Mouse (Mus musculus): ENCODE results near the gene Rgs3. TPM values are rescaled to one million over a fixed set of nuclear protein-coding genes. Genes with fewer than 3 reads are reported as not detected.

Gene Rgs3
- 10 to 100 TPM; 24.4 to 26.5 TPM for total RNA-seq (2021)
- long read RNA-seq, experiment 1, full-length matches to known transcripts: 10 of 29 reads
- long read RNA-seq, experiment 1, partial matches to known transcripts: 6 of 29 reads
- long read RNA-seq, experiment 1, other reads (novel, unspliced or antisense): 13 of 29 reads
- long read RNA-seq, experiment 2, full-length matches to known transcripts: 7 of 19 reads
- long read RNA-seq, experiment 2, partial matches to known transcripts: 4 of 19 reads
- long read RNA-seq, experiment 2, other reads (novel, unspliced or antisense): 8 of 19 reads

DNA sequence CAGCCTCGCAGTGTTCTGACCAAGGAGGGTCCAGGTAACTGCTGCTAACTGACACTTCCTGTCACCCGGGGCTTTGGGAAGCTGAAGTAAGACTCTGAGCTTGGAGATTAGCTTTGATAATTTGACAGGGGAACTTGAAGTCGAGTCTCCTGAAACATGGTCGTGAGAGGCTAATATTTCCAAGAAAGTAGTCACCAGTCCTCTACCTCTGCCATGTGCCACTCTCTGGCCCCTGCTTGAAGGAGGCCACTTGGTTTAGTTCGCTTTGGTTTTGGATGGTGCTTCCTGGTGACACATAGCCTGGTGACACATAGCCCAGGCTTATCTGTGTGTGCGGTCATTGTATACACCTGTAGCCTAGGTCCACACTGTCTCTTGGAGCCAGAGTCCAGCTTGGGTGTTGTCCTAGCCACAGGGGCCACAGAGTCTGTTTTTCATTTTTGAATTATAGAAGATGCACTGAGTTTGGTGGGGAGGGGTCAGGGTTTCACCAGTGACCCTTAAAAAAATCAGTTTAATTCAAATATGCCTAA lies at the start of gene Rgs3:
Gene Rgs3, plus strand, starts transcription at position 51 of the 533 bp plus-strand sequence.
- no peak for DNase-seq (ENCODE audit: low spot score in 2 of 2)

GRCm38 (mm10) chr4:62509946-62510345 lies 49.7 kb upstream of the Rgs3 start:
- DNase-seq (ENCODE audit: low spot score in 2 of 2): no peak

DNA sequence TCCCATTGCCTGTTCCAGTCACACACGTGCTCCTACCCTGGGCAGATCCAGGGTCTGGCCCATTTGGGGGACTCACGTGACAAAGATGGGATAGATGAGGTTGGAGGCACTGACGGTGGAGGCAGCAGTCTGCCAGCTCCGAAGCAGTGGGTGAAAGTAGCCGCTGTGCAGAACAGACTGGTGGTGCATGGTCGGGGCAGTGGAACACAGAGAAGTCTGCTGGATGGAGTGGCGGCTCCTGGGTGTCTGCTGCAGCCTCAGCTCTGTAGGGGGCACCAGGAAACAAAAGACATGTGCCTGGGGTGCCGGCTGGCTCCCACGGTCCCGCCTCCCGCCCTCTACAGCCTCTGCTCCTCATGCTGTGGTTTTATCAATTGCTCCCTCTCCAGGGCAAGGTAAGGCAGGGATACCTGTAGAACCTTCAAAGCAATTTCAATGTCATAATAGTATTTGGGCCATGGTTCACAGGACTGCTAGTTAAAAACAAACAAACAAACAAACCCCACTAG lies 45.6 kb upstream of the Rgs3 start:
- no peak for DNase-seq (ENCODE audit: low spot score in 2 of 2)

GRCm38 (mm10) chr4:62514995-62515394 lies 44.7 kb upstream of the Rgs3 start:
- no peak for DNase-seq (ENCODE audit: low spot score in 2 of 2)

- DNase-seq (ENCODE audit: low spot score in 2 of 2): no peak
These were observed 44.2 kb upstream of the Rgs3 start for GRCm38 (mm10) chr4:62515490-62515889.

DNA sequence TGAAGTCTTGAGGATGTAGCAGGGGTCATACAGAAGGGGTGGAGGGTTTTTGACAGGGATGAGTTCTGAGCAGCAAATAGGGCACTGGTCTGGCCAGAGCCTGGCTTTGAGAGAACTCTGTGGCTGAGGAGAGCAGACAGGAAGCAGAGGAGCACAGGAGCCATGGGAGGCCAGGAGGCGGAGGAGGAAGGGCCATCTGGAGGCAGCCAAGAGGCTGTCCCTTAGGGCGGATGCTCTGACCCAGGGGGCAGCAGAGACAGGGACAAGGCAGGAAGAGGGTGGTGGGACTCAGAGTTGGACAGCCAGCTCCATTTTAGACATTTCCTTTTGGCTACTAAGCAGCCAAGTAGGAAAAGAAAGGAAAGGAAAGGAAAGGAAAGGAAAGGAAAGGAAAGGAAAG lies 43.6 kb upstream of the Rgs3 start:
- DNase-seq (ENCODE audit: low spot score in 2 of 2): no peak

DNA sequence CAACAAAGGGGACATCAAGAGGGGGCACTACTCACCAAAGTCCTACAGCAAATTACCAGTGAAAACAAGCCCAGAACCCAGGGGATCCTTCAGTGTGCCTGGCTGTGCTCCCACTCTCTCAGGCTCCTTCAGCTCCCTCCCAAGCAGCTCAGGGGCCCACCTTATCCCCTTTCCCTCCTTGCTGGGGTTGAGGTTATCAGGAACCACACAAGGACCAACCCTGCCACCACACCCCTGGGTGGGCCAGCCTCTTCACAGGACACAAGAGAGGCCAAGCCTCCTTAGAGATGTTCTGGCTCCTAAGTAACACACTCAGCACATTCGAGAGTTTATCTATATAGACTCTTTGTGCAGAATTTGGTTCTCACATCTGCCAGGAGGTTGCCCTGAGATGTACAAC lies 43.1 kb upstream of the Rgs3 start:
- no peak for DNase-seq (ENCODE audit: low spot score in 2 of 2)

DNA sequence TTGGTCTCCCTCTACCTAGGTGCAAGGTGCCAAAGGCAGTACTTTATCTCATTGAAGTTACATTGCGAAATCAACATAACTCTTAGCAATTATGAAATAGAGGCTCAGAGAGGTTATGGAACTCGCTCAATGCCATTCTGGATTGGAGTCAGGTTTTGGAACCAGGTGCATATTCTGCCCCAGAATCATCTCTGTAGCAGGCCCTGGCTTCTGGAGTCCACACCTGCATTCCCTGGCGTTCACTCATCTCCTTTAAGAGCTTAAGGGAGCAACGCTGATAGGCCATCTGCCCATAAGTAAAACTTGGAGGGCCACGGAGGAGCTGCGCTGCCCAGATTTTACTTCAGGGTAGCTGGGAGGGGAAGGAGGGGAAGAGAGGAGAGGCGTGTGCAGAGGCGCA lies 42.6 kb upstream of the Rgs3 start:
- DNase-seq (ENCODE audit: low spot score in 2 of 2): no peak

GRCm38 (mm10) chr4:62517538-62518415 lies 41.9 kb upstream of the Rgs3 start:
- no peak for DNase-seq (ENCODE audit: low spot score in 2 of 2)

DNA sequence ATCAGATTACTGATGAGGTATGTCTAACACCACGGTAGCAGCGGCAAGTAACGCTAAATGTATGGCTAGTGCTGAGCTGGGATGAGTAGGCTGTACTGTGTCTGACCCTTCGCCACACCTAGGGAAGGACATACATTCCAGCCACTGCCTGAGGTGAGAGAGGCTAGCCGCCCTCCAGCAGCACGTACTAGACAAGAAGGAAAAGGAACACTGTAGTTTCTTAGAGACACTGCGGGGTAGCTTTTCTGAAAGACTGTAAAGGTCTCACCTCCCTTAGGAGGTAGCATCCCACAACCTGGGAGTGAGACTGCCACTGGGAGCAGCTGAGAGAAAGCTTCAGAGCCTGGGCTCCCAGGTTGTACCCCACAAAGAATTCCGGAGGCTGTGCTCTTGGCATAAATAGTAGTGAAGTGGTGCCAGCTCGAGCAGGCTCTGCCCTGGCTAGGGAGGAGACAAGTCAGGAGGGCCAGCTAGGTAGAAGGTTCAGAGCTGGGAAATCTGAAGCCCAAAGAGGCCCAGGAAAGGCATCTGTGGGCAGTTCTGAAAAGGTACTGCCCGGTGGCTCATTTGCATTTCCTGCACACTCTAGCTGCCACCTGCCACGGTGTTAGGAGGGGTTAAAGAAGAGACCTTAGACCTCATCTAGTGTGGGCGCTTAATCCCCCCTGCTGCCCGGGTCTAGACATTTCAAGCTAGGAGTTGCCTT lies 41.1 kb upstream of the Rgs3 start:
- DNase-seq (ENCODE audit: low spot score in 2 of 2): no peak

GRCm38 (mm10) chr4:62519122-62519848 lies 40.4 kb upstream of the Rgs3 start:
- DNase-seq (ENCODE audit: low spot score in 2 of 2): no peak

GRCm38 (mm10) chr4:62519849-62520233 lies 39.8 kb upstream of the Rgs3 start, which contains the start of gene Alad:
Gene Alad (minus strand): TSS chr4:62519918.
- peak; percentile 76 for DNase-seq (ENCODE audit: low spot score in 2 of 2)

DNA sequence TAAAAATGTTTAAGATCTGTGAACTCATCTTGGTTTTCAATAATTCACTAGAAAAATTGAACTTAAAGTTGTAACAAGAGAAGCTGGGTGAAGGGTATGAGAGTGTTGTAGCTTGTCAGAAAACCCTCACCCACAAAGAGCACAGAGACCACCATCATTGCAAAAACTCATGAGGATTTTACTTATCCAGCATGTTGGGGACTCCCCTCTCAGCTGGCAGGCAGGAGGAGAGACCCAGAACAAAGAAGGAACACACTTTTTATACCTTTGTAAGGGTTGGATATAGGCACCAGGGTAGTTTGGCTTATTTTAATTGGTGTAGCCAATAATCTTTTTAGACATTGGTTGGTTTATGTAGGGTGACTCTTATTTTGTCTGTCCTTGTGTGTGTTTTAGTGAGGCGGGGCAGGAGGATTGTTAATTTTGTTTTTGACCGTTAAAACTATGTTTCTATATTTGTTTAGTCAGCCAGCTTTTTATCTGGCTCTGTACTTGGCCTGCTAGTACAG lies 38.7 kb upstream of the Rgs3 start:
- DNase-seq (ENCODE audit: low spot score in 2 of 2): no peak

DNA sequence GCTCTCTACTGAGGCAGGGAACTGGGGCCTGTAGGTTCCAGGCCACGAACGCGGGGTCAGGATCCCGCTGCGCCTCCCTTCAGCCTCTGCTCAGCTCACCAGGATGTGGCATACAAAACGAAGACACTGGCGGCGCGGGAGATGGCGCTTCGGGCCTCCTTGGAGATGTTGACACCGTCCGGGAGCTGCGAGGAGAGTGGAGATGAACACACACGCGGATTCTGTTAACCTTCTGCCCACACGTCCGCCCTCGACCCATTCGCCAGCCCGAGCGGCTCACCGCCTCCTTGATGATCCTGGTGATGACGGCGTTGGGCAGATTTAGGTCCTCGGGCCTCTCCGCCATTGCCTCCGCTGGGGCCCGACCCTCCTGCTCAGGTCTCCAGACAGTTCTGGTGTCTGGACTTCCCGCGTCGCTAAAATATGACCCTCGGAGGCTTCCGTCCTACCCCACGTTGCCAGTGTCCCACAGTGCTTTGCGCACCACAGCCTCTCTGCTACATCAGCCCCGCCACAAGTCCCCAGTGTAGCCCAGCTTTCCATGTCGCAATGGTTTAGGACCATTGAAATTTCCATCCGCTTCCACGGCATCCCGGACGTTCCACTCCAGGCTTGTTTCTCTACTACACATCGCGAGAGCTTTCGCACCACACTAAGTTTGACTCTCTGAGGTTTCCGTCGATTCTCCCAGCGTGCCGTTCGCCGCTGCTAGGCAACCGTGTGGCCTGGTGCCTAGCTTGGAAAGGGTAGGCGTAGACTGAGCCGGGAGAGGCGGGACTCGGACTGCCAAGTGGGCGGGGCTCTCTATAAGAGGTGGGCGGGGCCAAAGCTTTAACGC lies 34.8 kb upstream of the Rgs3 start, which contains the start of the genes Pole3 and 4933430I17Rik:
Gene Pole3, minus strand, starts transcription at position 418 of the 838 bp plus-strand sequence.
Gene 4933430I17Rik, plus strand, starts transcription at position 719 of the 838 bp plus-strand sequence.
- peak; percentile 98 to 99 for DNase-seq (ENCODE audit: low spot score in 2 of 2)

GRCm38 (mm10) chr4:62525489-62525811 lies 34.2 kb upstream of the Rgs3 start:
- no peak for DNase-seq (ENCODE audit: low spot score in 2 of 2)

DNA sequence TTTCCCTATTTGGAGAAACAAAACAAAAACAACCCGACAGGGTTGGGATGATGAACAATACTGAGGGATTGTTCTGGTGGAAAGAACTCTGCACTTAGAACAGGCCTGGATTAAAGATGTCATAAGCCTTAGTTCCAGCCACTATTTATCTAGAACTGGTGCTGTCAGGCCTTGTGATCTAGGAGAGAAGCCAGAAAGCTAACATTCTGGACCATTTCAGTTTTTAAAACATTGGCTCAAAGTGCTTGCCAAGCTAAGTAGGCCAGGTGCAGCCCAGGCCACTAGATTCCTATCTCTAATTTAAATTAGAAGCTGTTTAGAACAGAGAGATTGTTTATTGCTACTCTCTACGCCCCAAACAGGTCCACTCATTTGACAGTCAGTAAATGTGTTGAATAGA lies 33.4 kb upstream of the Rgs3 start:
- DNase-seq (ENCODE audit: low spot score in 2 of 2): no peak

DNA sequence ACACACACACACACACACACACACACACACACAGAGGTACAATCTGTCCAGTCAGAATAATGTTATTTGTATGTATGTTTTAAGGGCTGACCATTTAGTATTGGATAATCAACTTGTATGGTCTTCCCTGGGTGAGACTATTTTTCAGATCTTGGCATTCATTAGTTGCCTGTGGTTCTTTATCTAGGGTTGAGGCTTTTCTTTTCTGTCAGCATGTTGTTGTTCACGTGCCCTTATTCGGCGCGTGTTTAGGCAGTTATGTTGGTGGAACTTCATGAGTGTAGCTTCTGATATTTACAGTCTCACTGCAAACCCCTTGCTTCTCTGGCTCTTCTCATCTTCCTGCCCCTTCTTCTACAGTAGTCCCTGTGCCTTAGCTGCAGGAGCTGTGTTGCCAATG lies 32.0 kb upstream of the Rgs3 start:
- no peak for DNase-seq (ENCODE audit: low spot score in 2 of 2)

DNA sequence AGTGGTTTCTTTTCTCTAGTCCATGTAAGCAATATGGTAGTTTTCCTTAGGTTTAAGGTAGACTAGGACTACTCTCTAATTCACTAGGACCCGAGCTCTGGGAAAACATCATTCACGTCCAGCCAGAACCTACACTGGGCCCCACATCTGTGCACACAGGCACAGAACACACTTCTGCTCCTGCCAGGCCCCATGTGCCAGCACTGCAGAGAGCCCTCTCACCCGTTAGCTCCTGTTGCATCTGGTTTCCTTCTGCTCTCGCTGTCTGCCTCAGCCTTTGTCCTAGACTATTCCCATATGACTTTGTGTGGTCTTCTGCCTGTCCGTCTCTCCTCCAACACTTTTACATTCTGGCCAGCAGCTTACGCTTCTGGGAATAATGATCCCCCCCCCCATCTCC lies 25.9 kb upstream of the Rgs3 start:
- no peak for DNase-seq (ENCODE audit: low spot score in 2 of 2)

- peak; percentile 26 to 41 for DNase-seq (ENCODE audit: low spot score in 2 of 2)
These were observed 17.8 kb upstream of the Rgs3 start for GRCm38 (mm10) chr4:62541802-62542201.
